8 mouse cellular contexts compared by ENCODE assay signal in genomic region chr17:86801876-86802275, GRCm38 (mm10). TPM values are rescaled to one million over a fixed set of nuclear protein-coding genes. Genes with fewer than 3 reads are reported as not detected.
A peak's percentile ranks its signal among the peaks of the same experiment; 100 is the strongest.
DNase-seq lines count a peak whose midpoint lies in the region; ATAC-seq and TF ChIP-seq lines count a peak whose summit lies in the region.

No protein-coding gene starts in this region.

- peak; percentile 20 to 43 for DNase-seq in cerebellum, postnatal 14 days
- no peak for DNase-seq in cerebellum, postnatal 25 days
- DNase-seq in heart, postnatal 14 days: peak; percentile 45 to 48
- DNase-seq in thymus, postnatal 10 days (ENCODE audit: low spot score in 2 of 2): peak; percentile 80 to 91
- no peak for DNase-seq in adipocyte (ENCODE audit: low spot score)

- no peaks in the 10 kb centered on the region for H3K9me3 ChIP-seq in E14TG2a.4 (ENCODE audit: low read length)
- no peaks in the 10 kb centered on the region for H3K9me3 ChIP-seq in limb, embryonic 15.5 days

- no peak overlapping the region for H3K9ac ChIP-seq in limb, embryonic 15.5 days

- intact Hi-C loops in heart, postnatal 14 days (cut with DNase I): loop anchor here (1.0 to 2.0 kb wide), 2 partner anchors 48 to 265 kb away; no protein-coding TSS in a partner anchor

- peaks cover 61% of the 10 kb centered on the region for H3K4me1 ChIP-seq in E14TG2a.4 (replicated peaks; ENCODE audit: low read depth, low read length)
- H3K4me1 ChIP-seq in limb, embryonic 15.5 days: peaks cover 31% of the 10 kb centered on the region

- no peak overlapping the region for H3K4me2 ChIP-seq in limb, embryonic 15.5 days

- H3K27ac ChIP-seq in limb, embryonic 15.5 days: peak overlapping the region; percentile 57

- H3K27me3 ChIP-seq in E14TG2a.4 (ENCODE audit: insufficient read depth, low read length): no peaks in the 10 kb centered on the region
- H3K27me3 ChIP-seq in limb, embryonic 15.5 days: no peaks in the 10 kb centered on the region

- no peak for ATAC-seq in limb, embryonic 15.5 days (ENCODE audit: insufficient number of reproducible peaks, low FRiP score, low TSS enrichment, low read depth)
- ATAC-seq in frontal cortex, adult (ENCODE audit: low TSS enrichment): no peak

- H3K4me3 ChIP-seq in E14TG2a.4 (replicated peaks; ENCODE audit: low read length): peak overlapping the region; percentile 37
- H3K4me3 ChIP-seq in limb, embryonic 15.5 days: no peak overlapping the region

- 52% methylated on average over 9 of the region's 9 CpGs for WGBS in limb, embryonic 15.5 days

- no peak for TF ChIP-seq CTCF in E14TG2a.4 (conservative IDR thresholded peaks at IDR 0.05; ENCODE audit: low read length)

- H3K36me3 ChIP-seq in E14TG2a.4 (ENCODE audit: insufficient read depth, low read length): peaks cover 65% of the 10 kb centered on the region
- no peaks in the 10 kb centered on the region for H3K36me3 ChIP-seq in limb, embryonic 15.5 days

RNA-seq across cellular contexts. Expression of gene Epas1, which starts 48.4 kb away (rescaled TPM):
- total RNA-seq in heart, postnatal 14 days (2021): 100 to 1,000 TPM; 259 to 278 TPM
- polyA plus RNA-seq in limb, embryonic 15.5 days (2015; fragmentation: Nextera tagmentation; extraction: Ambion mirVana): 5.6 and 5.9 TPM in 2 replicates

Comparison
In these comparisons a context has a peak if more than half of its experiments do, and no peak if none do; other contexts are left out.
1. DNase-seq: peak in cerebellum, postnatal 14 days (2 of 2), heart, postnatal 14 days (2 of 2) and thymus, postnatal 10 days (2 of 2); none in cerebellum, postnatal 25 days (0 of 2) and adipocyte (single experiment).